Mouse (Mus musculus): ENCODE results near the gene Pbx4.

Gene Pbx4

GRCm38 (mm10) chr8:69809820-69810219, 22.5 kb upstream of the Pbx4 start:
- no peak for DNase-seq (ENCODE audit: low spot score)

GRCm38 (mm10) chr8:69814881-69815280, 17.4 kb upstream of the Pbx4 start:
- no peak for DNase-seq (ENCODE audit: low spot score)

GRCm38 (mm10) chr8:69815396-69815795, 16.9 kb upstream of the Pbx4 start:
- no peak for DNase-seq (ENCODE audit: low spot score)

GRCm38 (mm10) chr8:69820466-69820865, 11.8 kb upstream of the Pbx4 start:
- no peak for DNase-seq (ENCODE audit: low spot score)

GRCm38 (mm10) chr8:69821971-69822385, 10.3 kb upstream of the Pbx4 start:
- DNase-seq (ENCODE audit: low spot score): no peak

- DNase-seq (ENCODE audit: low spot score): no peak
Observed at GRCm38 (mm10) chr8:69822386-69823191, 9.7 kb upstream of the Pbx4 start, which contains the start of gene Lpar2. Gene Lpar2 (plus strand): TSS chr8:69822429.

- no peak for DNase-seq (ENCODE audit: low spot score)
Observed at GRCm38 (mm10) chr8:69826371-69826770, 5.9 kb upstream of the Pbx4 start.

- no peak for DNase-seq (ENCODE audit: low spot score)
Observed at GRCm38 (mm10) chr8:69837057-69837682, 4.9 kb downstream of the Pbx4 start.

GRCm38 (mm10) chr8:69847167-69848065, 15.1 kb downstream of the Pbx4 start:
- no peak for DNase-seq (ENCODE audit: low spot score)

GRCm38 (mm10) chr8:69848951-69849350, 16.7 kb downstream of the Pbx4 start:
- DNase-seq (ENCODE audit: low spot score): no peak

- DNase-seq (ENCODE audit: low spot score): no peak
Observed at GRCm38 (mm10) chr8:69849899-69850298, 17.6 kb downstream of the Pbx4 start.

- no peak for DNase-seq (ENCODE audit: low spot score)
Observed at GRCm38 (mm10) chr8:69850926-69851506, 18.7 kb downstream of the Pbx4 start.

- no peak for DNase-seq (ENCODE audit: low spot score)
Observed at GRCm38 (mm10) chr8:69853869-69854268, 21.6 kb downstream of the Pbx4 start.

GRCm38 (mm10) chr8:69860807-69861206, 28.5 kb downstream of the Pbx4 start:
- DNase-seq (ENCODE audit: low spot score): no peak

- DNase-seq (ENCODE audit: low spot score): no peak
Observed at GRCm38 (mm10) chr8:69861251-69861650, 29.0 kb downstream of the Pbx4 start.

GRCm38 (mm10) chr8:69863387-69864020, 31.2 kb downstream of the Pbx4 start:
- no peak for DNase-seq (ENCODE audit: low spot score)

GRCm38 (mm10) chr8:69864180-69864579, 31.9 kb downstream of the Pbx4 start:
- no peak for DNase-seq (ENCODE audit: low spot score)

GRCm38 (mm10) chr8:69867696-69868326, 35.5 kb downstream of the Pbx4 start:
- no peak for DNase-seq (ENCODE audit: low spot score)

GRCm38 (mm10) chr8:69870003-69870765, 37.9 kb downstream of the Pbx4 start:
- no peak for DNase-seq (ENCODE audit: low spot score)

- no peak for DNase-seq (ENCODE audit: low spot score)
Observed at GRCm38 (mm10) chr8:69870907-69871306, 38.6 kb downstream of the Pbx4 start.

Measured in layer of hippocampus, adult 11-12 months (tissue).